Mouse (Mus musculus): ENCODE measurements at regions not wholly inside any gene's neighbourhood (a gene's known extent, or its start where the extent isn't known, plus 50 kb on each side); places are given as distances from the start of the nearest gene placed in this dataset.

GRCm38 (mm10) chr4:52265196-52265595 lies 173.8 kb upstream of the Smc2 start:
- peak in 1 of 2 experiments; percentile 27 for DNase-seq (ENCODE audit: low spot score in 2 of 2)
- intact Hi-C loops (cut with DNase I): no loop called here

GRCm38 (mm10) chr4:52282458-52282857 lies 156.6 kb upstream of the Smc2 start:
- intact Hi-C loops (cut with DNase I): no loop called here

GRCm38 (mm10) chr4:52284909-52285308 lies 154.1 kb upstream of the Smc2 start:
- DNase-seq (ENCODE audit: low spot score in 2 of 2): peak in 1 of 2 experiments; percentile 60
- intact Hi-C loops (cut with DNase I): no loop called here

More at GRCm38 (mm10) chr4:52282458-52282857, 156.6 kb upstream of the Smc2 start:
- DNase-seq (ENCODE audit: low spot score in 2 of 2): no peak

GRCm38 (mm10) chr4:52293676-52294075 lies 145.4 kb upstream of the Smc2 start:
- DNase-seq (ENCODE audit: low spot score in 2 of 2): no peak
- intact Hi-C loops (cut with DNase I): no loop called here

GRCm38 (mm10) chr4:52299226-52299625 lies 139.8 kb upstream of the Smc2 start:
- intact Hi-C loops (cut with DNase I): no loop called here
- no peak for DNase-seq (ENCODE audit: low spot score in 2 of 2)

GRCm38 (mm10) chr4:52301653-52302052 lies 137.4 kb upstream of the Smc2 start:
- no peak for DNase-seq (ENCODE audit: low spot score in 2 of 2)
- intact Hi-C loops (cut with DNase I): loop anchor here (1.0 kb wide), 1 partner anchor 149 kb away; no protein-coding TSS in a partner anchor

- intact Hi-C loops (cut with DNase I): loop anchor here (10.0 kb wide), 1 partner anchor 401 kb away; no protein-coding TSS in a partner anchor
- peak in 1 of 2 experiments; percentile 42 for DNase-seq (ENCODE audit: low spot score in 2 of 2)
Measured at GRCm38 (mm10) chr4:52324300-52324699, 114.7 kb upstream of the Smc2 start.

GRCm38 (mm10) chr4:52331361-52331951 lies 107.6 kb upstream of the Smc2 start:
- intact Hi-C loops (cut with DNase I): no loop called here
- peak in 1 of 2 experiments; percentile 25 for DNase-seq (ENCODE audit: low spot score in 2 of 2)

GRCm38 (mm10) chr4:52336365-52337017 lies 102.6 kb upstream of the Smc2 start:
- no peak for DNase-seq (ENCODE audit: low spot score in 2 of 2)
- intact Hi-C loops (cut with DNase I): no loop called here

- intact Hi-C loops (cut with DNase I): no loop called here
- DNase-seq (ENCODE audit: low spot score in 2 of 2): peak in 1 of 2 experiments; percentile 45
Measured at GRCm38 (mm10) chr4:52341245-52341644, 97.8 kb upstream of the Smc2 start.

GRCm38 (mm10) chr4:52361751-52362150 lies 77.3 kb upstream of the Smc2 start:
- intact Hi-C loops (cut with DNase I): no loop called here
- peak in 1 of 2 experiments; percentile 11 for DNase-seq (ENCODE audit: low spot score in 2 of 2)

- DNase-seq (ENCODE audit: low spot score in 2 of 2): no peak
- intact Hi-C loops (cut with DNase I): no loop called here
Measured at GRCm38 (mm10) chr4:52365866-52366265, 73.2 kb upstream of the Smc2 start.

GRCm38 (mm10) chr4:52368527-52368926 lies 70.5 kb upstream of the Smc2 start:
- intact Hi-C loops (cut with DNase I): no loop called here
- DNase-seq (ENCODE audit: low spot score in 2 of 2): no peak

All from left cerebral cortex, postnatal 25 days (tissue).